Mouse (Mus musculus): ENCODE data around the gene Pigv. TPM values are rescaled to one million over a fixed set of nuclear protein-coding genes. Genes with fewer than 3 reads are reported as not detected.
"Not testable (repeated sequence)": the region's sequence is repeated elsewhere in the genome, so short reads cannot be mapped to it uniquely, and the experiment has no call there.

Pigv gene
- polyA plus RNA-seq, 1 experiment from 2014 or later = 16.6 TPM

DNA sequence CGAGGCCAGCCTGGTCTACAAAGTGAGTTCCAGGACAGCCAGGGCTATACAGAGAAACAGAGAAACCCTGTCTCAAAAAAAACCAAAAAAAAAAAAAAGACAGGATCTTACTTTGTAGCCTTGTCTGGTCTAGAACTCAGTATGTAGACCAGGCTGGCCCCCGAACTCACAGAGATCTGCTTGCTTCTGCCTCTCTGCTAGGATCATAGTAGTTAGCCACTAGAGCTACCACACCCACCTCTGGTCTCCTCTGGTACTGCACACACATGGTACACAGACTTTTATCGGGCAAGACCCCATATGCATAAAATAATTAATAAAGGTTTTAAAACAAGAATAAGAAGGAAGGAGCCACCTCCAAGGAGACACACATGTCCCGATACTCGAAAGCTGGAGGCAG is 18.4 kb downstream of the Pigv start:
- not testable (repeated sequence) for H3K36me3 ChIP-seq (ENCODE audit: control insufficient read depth, insufficient read depth, low read length); H3K4me2 ChIP-seq (ENCODE audit: low read depth, low read length); H3K9me3 ChIP-seq (ENCODE audit: control insufficient read depth, low read length); H3K4me3 ChIP-seq (ENCODE audit: low read length); ATAC-seq; H3K9ac ChIP-seq (ENCODE audit: low read depth, low read length); H3K27ac ChIP-seq (ENCODE audit: low read length); H3K4me1 ChIP-seq (ENCODE audit: control insufficient read depth, insufficient read depth, low read length); H3K27me3 ChIP-seq (replicated peaks; ENCODE audit: control insufficient read depth, insufficient read depth, low read length)
- over 99% methylated on average over 5 of the region's 5 CpGs for WGBS

DNA sequence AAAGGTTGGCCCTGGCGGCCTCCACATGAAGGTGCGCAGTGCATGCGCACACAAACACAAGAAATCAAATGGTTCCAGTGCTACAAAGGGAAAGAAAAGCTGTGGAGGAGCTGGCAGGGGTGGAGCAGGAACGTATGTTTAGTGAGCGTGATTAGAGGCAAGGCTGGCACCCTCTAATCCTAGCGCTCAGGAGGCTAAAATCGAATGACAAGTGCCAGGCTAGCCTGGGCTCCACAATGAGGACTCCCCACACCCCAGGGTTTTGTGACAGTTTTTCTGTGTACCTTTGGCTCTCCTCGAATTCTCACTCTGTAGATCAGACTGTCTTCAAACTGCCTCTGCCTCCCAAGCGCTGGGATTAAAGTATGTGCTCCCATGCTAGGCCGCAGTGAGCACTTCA is 19.7 kb downstream of the Pigv start:
- WGBS = 81% methylated on average over 10 of the region's 10 CpGs
- no peak for ATAC-seq

DNA sequence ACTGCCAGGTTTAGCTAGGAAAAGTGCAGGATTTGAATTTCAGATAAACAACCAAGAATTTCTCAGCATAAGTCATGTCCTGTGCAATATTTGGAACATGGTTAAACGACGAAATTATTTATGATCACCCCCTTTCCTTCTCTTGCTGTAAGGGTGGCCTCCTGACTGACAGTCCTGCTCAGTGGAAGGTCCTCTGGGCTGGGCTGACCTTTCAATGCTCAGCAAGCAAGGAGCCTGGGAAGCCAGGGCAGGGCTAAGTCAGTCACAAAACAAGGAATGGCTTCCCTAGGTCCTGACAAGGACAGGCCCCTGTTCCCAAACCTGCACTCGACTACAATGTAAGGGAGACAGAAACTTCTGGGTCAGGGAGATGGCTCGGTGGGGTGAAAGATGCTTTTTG is 20.5 kb downstream of the Pigv start:
- H3K4me2 ChIP-seq (ENCODE audit: low read depth, low read length) = no peak overlapping the region
- H3K27ac ChIP-seq (ENCODE audit: low read length) = no peak overlapping the region
- H3K4me3 ChIP-seq (ENCODE audit: low read length) = no peak overlapping the region
- H3K9ac ChIP-seq (ENCODE audit: low read depth, low read length) = no peak overlapping the region
- H3K4me1 ChIP-seq (ENCODE audit: control insufficient read depth, insufficient read depth, low read length) = 0 out of 2 replicates have a peak, but pooled peaks cover 3% of the 10 kb centered on the region
- WGBS = 54% methylated on average over 4 of the region's 4 CpGs
- no peak for ATAC-seq
- H3K27me3 ChIP-seq (replicated peaks; ENCODE audit: control insufficient read depth, insufficient read depth, low read length) = no peaks in the 10 kb centered on the region
- H3K9me3 ChIP-seq (ENCODE audit: control insufficient read depth, low read length) = no peaks in the 10 kb centered on the region
- H3K36me3 ChIP-seq (ENCODE audit: control insufficient read depth, insufficient read depth, low read length) = no peaks in the 10 kb centered on the region

More for the DNA sequence above, 19.7 kb downstream of the Pigv start:
- no peak overlapping the region for H3K4me2 ChIP-seq (ENCODE audit: low read depth, low read length)
- H3K4me3 ChIP-seq (ENCODE audit: low read length) = no peak overlapping the region
- no peaks in the 10 kb centered on the region for H3K36me3 ChIP-seq (ENCODE audit: control insufficient read depth, insufficient read depth, low read length)
- H3K27me3 ChIP-seq (replicated peaks; ENCODE audit: control insufficient read depth, insufficient read depth, low read length) = no peaks in the 10 kb centered on the region
- no peaks in the 10 kb centered on the region for H3K9me3 ChIP-seq (ENCODE audit: control insufficient read depth, low read length)
- peaks cover 3% of the 10 kb centered on the region; the same call in 1 of the 2 replicates for H3K4me1 ChIP-seq (ENCODE audit: control insufficient read depth, insufficient read depth, low read length)
- no peak overlapping the region for H3K27ac ChIP-seq (ENCODE audit: low read length)
- H3K9ac ChIP-seq (ENCODE audit: low read depth, low read length) = no peak overlapping the region

DNA sequence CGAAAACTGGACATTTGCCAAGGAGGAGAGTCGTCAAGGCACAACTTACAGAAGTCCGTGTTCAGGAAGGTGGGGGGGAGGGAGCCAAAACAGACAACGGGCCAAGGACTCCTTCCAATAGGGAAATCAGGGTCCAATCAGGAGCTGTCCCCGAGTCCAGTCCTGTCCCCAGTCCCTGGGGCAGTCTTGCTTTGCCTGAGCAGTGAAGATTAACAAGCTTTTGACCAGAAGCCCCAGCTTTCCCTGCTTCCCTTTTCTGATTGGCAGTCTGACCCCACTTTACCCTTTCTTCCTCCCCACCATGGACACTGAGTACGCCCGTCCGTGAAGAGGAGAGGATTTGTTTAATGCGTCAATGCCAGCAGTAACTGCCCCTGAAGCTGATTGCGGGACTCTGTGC is 21.0 kb downstream of the Pigv start:
- Histone ChIP-seq H3K9me3 (ENCODE audit: control insufficient read depth, low read length) (no peaks in the 10 kb centered on the region), H3K27me3 (replicated peaks; ENCODE audit: control insufficient read depth, insufficient read depth, low read length) (no peaks in the 10 kb centered on the region), H3K4me1 (ENCODE audit: control insufficient read depth, insufficient read depth, low read length) (0 out of 2 replicates have a peak, but pooled peaks cover 3% of the 10 kb centered on the region), H3K4me3 (ENCODE audit: low read length) (no peak overlapping the region), H3K9ac (ENCODE audit: low read depth, low read length) (peak overlapping the region; percentile 24; the same call in 1 of the 2 replicates), H3K27ac (ENCODE audit: low read length) (no peak overlapping the region), H3K4me2 (ENCODE audit: low read depth, low read length) (no peak overlapping the region), H3K36me3 (ENCODE audit: control insufficient read depth, insufficient read depth, low read length) (no peaks in the 10 kb centered on the region)
- 44% methylated on average over 10 of the region's 10 CpGs for WGBS
- ATAC-seq = no peak

GRCm38 (mm10) chr4:133649989-133650699 is 22.3 kb downstream of the Pigv start, which contains the start of gene Zdhhc18:
TSS of gene Zdhhc18 (minus strand) at chr4:133650154.
- H3K9ac ChIP-seq (ENCODE audit: low read depth, low read length) = peak within 1 kb of the TSS; percentile 48; the same call in 1 of the 2 replicates
- peak; percentile 67 for ATAC-seq
- 35% methylated on average over 7 of the region's 7 CpGs for WGBS
- H3K4me1 ChIP-seq (ENCODE audit: control insufficient read depth, insufficient read depth, low read length) = 0 out of 2 replicates have a peak, but pooled peaks cover 3% of the 10 kb centered on the region
- H3K4me2 ChIP-seq (ENCODE audit: low read depth, low read length) = peak within 1 kb of the TSS; percentile 48
- no peaks in the 10 kb centered on the region for H3K36me3 ChIP-seq (ENCODE audit: control insufficient read depth, insufficient read depth, low read length)
- H3K9me3 ChIP-seq (ENCODE audit: control insufficient read depth, low read length) = no peaks in the 10 kb centered on the region
- H3K4me3 ChIP-seq (ENCODE audit: low read length) = peak within 1 kb of the TSS; percentile 38
- H3K27ac ChIP-seq (ENCODE audit: low read length) = 0 out of 2 replicates have a peak within 1 kb of the TSS, but pooled peaks have one; percentile 2
- H3K27me3 ChIP-seq (replicated peaks; ENCODE audit: control insufficient read depth, insufficient read depth, low read length) = no peaks in the 10 kb centered on the region

DNA sequence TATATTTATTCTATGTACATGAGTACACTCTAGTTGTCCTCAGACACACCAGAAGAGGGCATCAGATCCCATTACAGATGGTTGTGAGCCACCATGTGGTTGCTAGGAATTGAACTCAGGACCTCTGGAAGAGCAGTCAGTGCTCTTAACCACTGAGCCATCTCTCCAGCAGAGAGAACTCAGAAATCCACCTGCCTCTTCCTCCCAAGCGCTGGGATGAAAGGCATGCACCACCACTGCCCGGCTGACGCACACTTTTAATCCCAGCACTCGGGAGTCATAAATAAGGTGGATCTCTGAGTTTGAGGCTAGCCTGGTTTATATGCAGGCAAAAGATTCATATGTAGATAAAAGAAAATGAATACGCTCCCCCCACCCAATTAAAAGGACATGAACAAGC is 23.0 kb downstream of the Pigv start:
- Histone ChIP-seq H3K4me2 (ENCODE audit: low read depth, low read length) (peak overlapping the region; percentile 48; the same call in 1 of the 2 replicates), H3K27ac (ENCODE audit: low read length) (0 out of 2 replicates have a peak overlapping the region, but pooled peaks have one; percentile 2), H3K9ac (ENCODE audit: low read depth, low read length) (peak overlapping the region; percentile 48; the same call in 1 of the 2 replicates), H3K4me3 (ENCODE audit: low read length) (peak overlapping the region; percentile 38; the same call in 1 of the 2 replicates)
- WGBS = 83% methylated on average over 5 of the region's 5 CpGs
- not testable (repeated sequence) for H3K4me1 ChIP-seq (ENCODE audit: control insufficient read depth, insufficient read depth, low read length); H3K27me3 ChIP-seq (replicated peaks; ENCODE audit: control insufficient read depth, insufficient read depth, low read length); H3K36me3 ChIP-seq (ENCODE audit: control insufficient read depth, insufficient read depth, low read length); ATAC-seq; H3K9me3 ChIP-seq (ENCODE audit: control insufficient read depth, low read length)

DNA sequence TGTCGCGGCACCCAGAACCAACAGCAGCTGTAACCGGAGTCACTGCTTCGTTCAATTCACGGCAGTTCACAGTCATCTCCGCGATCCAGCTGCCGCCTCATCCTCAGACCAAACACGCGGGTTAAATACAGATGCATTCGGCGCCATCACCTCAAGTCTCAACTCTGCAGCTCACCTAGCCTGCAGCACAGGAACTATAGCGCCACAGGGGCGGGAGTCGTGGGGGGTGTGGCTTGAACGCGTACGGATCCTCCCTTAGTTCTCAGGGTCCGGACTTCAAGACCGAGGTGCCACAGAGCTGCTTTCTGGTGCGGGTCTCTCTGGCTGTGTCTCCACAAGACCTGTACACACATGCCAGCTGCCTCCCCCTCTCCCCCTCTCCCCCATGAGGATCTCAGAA is 26.8 kb downstream of the Pigv start:
- WGBS = 46% methylated on average over 21 of the region's 21 CpGs
- ATAC-seq = no peak
- H3K4me2 ChIP-seq (ENCODE audit: low read depth, low read length) = peak overlapping the region; percentile 19; the same call in 1 of the 2 replicates
- H3K36me3 ChIP-seq (ENCODE audit: control insufficient read depth, insufficient read depth, low read length) = no peaks in the 10 kb centered on the region
- H3K27me3 ChIP-seq (replicated peaks; ENCODE audit: control insufficient read depth, insufficient read depth, low read length) = no peaks in the 10 kb centered on the region
- H3K4me3 ChIP-seq (ENCODE audit: low read length) = no peak overlapping the region
- H3K27ac ChIP-seq (ENCODE audit: low read length) = no peak overlapping the region
- no peak overlapping the region; the same call in 1 of the 2 replicates for H3K9ac ChIP-seq (ENCODE audit: low read depth, low read length)
- H3K4me1 ChIP-seq (ENCODE audit: control insufficient read depth, insufficient read depth, low read length) = no peaks in the 10 kb centered on the region
- H3K9me3 ChIP-seq (ENCODE audit: control insufficient read depth, low read length) = no peaks in the 10 kb centered on the region

GRCm38 (mm10) chr4:133645195-133645594 is 27.3 kb downstream of the Pigv start:
- no peak overlapping the region for H3K27ac ChIP-seq (ENCODE audit: low read length)
- WGBS = 91% methylated on average over 3 of the region's 3 CpGs
- H3K9ac ChIP-seq (ENCODE audit: low read depth, low read length) = no peak overlapping the region
- no peaks in the 10 kb centered on the region for H3K27me3 ChIP-seq (replicated peaks; ENCODE audit: control insufficient read depth, insufficient read depth, low read length)
- no peaks in the 10 kb centered on the region for H3K36me3 ChIP-seq (ENCODE audit: control insufficient read depth, insufficient read depth, low read length)
- no peak overlapping the region for H3K4me3 ChIP-seq (ENCODE audit: low read length)
- no peak overlapping the region for H3K4me2 ChIP-seq (ENCODE audit: low read depth, low read length)
- H3K9me3 ChIP-seq (ENCODE audit: control insufficient read depth, low read length) = no peaks in the 10 kb centered on the region
- no peaks in the 10 kb centered on the region for H3K4me1 ChIP-seq (ENCODE audit: control insufficient read depth, insufficient read depth, low read length)
- no peak for ATAC-seq

- 84% methylated on average over 5 of the region's 5 CpGs for WGBS
- no peak for ATAC-seq
- H3K27me3 ChIP-seq (replicated peaks; ENCODE audit: control insufficient read depth, insufficient read depth, low read length) = no peaks in the 10 kb centered on the region
Measured at GRCm38 (mm10) chr4:133634043-133634410, 38.4 kb downstream of the Pigv start.

More at GRCm38 (mm10) chr4:133634043-133634410, 38.4 kb downstream of the Pigv start:
- Histone ChIP-seq H3K4me3 (ENCODE audit: low read length) (no peak overlapping the region), H3K4me2 (ENCODE audit: low read depth, low read length) (no peak overlapping the region), H3K4me1 (ENCODE audit: control insufficient read depth, insufficient read depth, low read length) (peaks cover 22% of the 10 kb centered on the region), H3K9me3 (ENCODE audit: control insufficient read depth, low read length) (no peaks in the 10 kb centered on the region), H3K9ac (ENCODE audit: low read depth, low read length) (no peak overlapping the region), H3K27ac (ENCODE audit: low read length) (no peak overlapping the region), H3K36me3 (ENCODE audit: control insufficient read depth, insufficient read depth, low read length) (no peaks in the 10 kb centered on the region)

Measured in intestine, embryonic 16.5 days (tissue).